Mouse (Mus musculus): ENCODE measurements around the gene Ndufaf8.

Ndufaf8 gene

DNA sequence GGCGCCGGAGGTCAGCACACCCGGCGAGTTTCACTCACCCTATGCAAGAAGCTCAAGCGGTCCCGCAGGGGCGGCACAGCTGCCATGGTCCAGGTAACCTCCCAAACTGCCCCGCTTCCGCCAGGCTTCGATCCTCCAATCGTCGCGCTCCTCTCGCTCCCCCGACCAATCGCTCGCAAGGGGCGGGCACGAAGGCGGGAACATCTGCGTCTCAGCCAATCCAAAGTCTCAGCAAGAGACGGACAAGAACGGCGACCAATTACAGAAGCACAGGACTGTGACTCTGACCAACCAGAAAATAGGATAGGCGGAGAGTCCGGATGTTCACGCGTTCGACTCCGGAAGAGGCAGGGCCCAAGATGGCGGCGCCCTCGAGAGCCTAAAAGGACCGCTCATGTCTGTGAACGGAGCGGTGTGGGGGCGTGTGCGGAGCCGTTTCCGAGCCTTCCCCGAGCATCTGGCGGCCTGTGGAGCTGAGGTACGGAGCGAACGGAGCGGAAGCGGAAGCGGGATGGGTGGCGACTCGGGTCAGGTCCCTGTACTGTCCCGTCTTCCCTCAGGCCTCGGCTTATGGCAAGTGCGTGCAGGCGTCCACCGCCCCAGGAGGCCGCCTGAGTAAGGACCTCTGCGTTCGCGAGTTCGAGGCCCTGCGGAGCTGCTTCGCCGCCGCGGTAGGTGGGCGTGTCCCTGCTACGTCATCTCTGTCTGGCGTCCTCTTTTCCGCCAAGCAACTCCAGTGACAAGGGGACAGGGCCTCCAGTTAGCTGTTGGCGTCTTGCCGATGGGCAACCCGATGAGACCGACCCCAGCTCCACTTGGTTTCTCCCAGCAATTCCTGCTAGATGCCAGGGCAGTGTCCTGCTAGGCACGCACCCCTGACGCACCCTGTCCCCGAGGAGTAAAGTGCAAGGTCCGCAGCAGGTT lies at the start of gene Ndufaf8, which contains the start of gene Tepsin:
TSS of gene Ndufaf8 (plus strand) at position 341 of the 924 bp plus-strand sequence.
TSS of gene Tepsin (minus strand) at position 144 of the 924 bp plus-strand sequence.
- DNase-seq (ENCODE audit: low read depth, low spot score): peak; percentile 99

GRCm38 (mm10) chr11:120049067-120049466 lies 49.7 kb upstream of the Ndufaf8 start:
- DNase-seq (ENCODE audit: low read depth, low spot score): no peak

DNA sequence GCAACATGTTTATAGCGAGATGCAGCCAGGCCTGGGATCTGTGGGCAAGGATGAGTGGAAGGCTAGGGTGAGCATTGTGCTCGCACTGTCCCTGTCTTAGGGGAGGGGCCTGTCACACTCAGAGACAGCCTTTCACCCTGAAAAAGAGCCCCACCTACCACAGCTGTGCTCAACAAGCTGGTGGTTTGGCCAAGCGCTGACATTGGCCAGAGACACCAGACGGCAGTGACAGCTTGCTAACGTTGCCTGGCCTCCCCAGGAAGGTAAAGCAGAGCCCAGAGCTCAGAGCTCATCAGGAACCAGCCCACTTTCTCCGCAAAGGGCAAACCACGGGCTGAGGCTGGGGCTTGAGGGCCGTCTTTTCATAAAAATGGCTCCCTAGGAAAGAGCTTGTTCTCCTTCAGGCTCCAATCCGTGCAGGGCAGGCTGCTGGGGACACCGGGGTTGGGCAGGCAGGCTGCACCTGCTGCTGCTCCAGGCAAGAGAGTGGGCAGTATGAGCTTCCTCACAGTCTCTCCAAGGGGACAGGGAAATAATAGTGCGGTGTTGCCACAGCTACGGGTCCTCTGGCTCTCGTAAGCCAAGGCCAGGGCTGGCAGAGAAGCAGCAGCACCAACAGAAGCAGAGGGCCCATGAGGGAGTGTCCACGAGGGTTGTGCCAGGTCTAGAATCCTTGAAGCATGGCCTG lies 47.5 kb upstream of the Ndufaf8 start:
- DNase-seq (ENCODE audit: low read depth, low spot score): no peak

GRCm38 (mm10) chr11:120052274-120052673 lies 46.5 kb upstream of the Ndufaf8 start:
- DNase-seq (ENCODE audit: low read depth, low spot score): no peak

GRCm38 (mm10) chr11:120053846-120054245 lies 44.9 kb upstream of the Ndufaf8 start:
- no peak for DNase-seq (ENCODE audit: low read depth, low spot score)

DNA sequence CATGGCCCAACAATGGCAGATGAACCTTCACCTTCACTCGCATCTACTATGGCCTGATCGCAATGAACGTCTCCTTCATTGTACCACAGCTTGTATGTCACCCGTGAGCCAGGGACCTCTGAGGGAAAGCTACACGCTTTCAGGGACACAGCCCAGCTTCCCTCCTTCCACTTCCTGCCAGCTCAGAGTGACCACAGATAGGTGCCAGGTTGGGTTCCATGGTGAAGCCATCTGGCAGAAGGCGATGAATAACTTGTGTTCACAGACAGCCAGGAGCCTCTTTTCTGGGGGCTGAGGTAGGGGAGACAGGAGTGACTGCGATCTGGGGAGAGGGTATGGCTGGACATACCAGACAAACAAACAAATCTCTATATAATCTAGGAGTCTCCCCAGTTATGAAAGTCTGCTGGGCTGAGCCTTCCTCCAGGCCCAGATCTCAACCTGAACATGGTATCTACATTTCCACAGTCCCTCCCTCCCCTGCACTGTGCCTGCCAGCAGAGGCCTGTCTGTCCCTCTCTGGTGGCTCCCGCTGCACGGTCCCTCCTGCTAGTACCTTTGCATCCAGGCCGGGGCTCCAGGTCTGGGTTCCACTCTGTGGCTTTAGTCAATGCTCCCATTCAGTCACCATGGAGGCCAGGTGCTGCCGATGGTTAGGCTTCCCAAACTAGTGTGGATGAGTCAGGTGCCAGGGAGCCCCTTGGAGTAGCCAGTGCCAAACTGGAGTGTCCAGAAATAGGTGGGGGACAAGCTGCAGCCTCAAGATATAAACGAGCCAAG lies 42.6 kb upstream of the Ndufaf8 start:
- no peak for DNase-seq (ENCODE audit: low read depth, low spot score)

DNA sequence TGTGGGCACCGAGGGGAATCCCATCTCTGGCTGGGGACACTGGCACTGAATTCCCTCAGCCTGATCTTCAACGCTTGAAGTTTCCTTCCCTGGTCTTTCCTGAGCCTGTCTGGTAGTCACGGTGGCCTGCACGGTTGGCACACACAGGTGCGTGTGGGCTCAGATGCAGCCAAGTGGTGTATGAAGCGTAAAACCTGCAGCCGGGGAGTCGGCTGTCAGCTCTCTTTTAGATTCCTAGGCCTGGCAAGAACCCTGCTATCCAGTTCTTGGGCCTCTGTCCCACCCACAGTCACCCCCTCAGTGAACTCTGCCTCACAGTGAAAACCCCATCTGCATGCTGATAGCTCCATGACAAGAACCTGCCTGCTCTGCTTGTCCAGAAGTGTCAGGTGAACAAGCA lies 38.1 kb upstream of the Ndufaf8 start:
- no peak for DNase-seq (ENCODE audit: low read depth, low spot score)

DNA sequence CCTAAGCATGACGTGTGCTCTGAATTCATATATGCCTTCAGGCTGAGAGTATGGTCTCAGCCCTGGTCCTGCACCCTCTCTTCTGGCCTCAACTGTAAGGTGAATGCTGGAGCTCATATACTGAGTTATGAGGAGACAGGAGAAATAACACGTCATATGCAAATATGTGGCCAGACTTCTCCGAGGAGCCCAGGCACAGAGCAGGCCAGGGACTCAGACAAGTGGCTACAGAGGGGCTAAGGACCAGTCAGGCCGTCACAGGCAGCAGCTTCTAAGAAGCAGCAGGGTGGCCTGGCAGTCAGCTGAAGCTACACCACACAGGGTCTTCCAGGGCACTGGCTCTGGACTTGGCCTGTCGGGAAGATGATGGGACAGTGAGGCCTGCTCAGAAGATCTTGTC lies 35.4 kb upstream of the Ndufaf8 start:
- no peak for DNase-seq (ENCODE audit: low read depth, low spot score)

DNA sequence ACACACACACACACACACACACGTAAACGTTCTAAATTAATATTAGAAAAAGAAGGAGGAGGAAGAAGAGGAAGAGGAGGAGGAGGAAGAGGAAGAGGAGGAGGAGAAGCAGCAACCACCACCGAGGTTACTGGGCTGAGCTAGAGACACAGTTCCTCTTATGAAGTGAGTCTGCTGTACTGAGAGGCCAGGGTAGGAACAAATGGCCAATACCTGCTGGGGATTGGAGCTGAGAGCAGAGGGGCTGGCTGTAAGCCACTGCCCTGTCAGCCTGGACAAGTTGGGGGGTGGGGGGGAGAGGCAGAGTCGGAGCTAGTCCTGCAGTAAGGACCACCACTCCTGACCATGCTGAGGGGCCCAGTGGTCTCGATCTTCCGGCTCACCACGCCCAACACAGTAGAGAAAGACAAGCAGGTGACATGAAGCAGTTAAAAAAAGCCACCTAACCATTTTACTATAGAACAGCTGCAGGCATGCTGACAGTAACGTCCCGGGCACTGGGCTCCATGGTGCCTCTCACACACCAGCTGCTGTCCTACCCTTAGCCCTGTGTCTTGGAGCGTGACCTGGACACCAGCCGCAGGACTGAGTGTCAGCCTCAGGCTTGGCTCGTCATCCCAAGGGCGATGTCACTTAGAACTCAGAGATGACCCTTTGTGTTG lies 34.6 kb upstream of the Ndufaf8 start:
- DNase-seq (ENCODE audit: low read depth, low spot score): no peak

- no peak for DNase-seq (ENCODE audit: low read depth, low spot score)
Observed at GRCm38 (mm10) chr11:120064668-120065040, 34.1 kb upstream of the Ndufaf8 start.

DNA sequence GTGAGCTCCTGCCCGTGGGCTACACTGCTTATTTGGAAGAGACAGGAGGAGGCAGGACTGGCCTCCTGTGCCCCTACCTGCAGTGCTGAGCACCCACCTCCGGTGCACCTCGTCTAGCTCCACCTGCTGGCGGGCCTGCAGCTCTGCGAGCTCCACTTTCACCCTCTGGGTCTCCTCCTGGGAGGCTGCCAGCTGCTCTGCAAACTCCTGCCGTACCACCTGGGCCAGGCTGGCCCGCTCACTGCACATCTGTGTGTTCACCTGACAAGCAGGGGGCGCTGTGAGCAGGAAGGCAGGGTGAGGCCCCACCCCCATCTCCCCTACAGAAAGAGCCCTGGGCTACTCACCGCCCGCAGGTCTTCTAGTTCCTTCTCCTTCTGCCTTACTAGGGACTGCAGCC lies 33.4 kb upstream of the Ndufaf8 start:
- DNase-seq (ENCODE audit: low read depth, low spot score): no peak

GRCm38 (mm10) chr11:120067834-120068233 lies 30.9 kb upstream of the Ndufaf8 start:
- no peak for DNase-seq (ENCODE audit: low read depth, low spot score)

DNA sequence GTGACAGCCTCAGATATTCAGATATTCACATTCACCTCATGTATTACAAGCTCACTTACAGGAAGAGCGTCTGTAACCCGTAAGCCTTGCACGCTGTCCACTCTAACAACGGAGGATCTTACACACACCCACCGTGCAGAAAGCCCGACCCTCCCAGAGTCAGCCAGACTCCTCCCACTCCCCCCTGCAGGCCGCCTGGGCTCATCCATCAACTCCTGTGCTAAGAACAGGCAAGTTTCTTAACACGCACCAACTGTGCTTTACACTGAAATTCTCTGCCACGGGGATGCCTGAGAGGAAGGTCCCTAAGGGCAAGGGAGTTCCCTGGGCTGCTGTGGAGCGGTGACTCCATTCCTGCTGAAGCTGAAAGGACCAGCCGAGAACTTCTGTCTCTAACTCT lies 29.5 kb upstream of the Ndufaf8 start:
- DNase-seq (ENCODE audit: low read depth, low spot score): peak; percentile 58

- no peak for DNase-seq (ENCODE audit: low read depth, low spot score)
Observed at GRCm38 (mm10) chr11:120070286-120070930, 28.3 kb upstream of the Ndufaf8 start.

GRCm38 (mm10) chr11:120071065-120071464 lies 27.7 kb upstream of the Ndufaf8 start:
- no peak for DNase-seq (ENCODE audit: low read depth, low spot score)

GRCm38 (mm10) chr11:120071731-120072320 lies 26.9 kb upstream of the Ndufaf8 start:
- no peak for DNase-seq (ENCODE audit: low read depth, low spot score)

DNA sequence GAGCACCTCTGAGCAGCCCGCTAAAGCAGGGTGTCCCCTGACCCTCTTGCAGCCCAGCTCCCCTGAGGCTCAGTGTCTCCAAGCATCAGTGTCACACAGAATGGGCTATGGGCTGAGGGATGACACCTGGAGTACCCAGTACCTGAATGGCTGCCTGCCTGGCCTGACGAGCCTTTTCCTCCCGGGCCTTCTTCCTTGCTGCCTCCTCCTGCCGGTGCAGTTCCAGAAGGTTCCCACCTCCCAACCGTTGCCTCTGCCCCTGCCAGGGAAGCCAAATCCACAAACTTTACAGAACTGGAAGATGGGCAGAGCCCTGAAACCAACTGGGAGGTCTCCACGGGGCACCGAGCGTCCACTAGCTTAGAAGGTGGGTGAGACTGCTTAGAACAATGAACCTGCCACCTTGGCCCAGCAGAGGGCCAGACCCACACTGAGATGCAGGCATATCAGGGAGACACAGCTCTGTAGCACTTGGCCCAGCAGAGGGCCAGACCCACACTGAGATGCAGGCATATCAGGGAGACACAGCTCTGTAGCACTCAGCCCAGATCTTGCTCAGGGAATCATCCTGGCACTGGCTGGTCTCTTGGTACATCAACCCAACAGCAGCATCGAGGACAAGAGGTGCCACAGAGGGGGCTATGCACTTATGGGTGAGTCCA lies 25.6 kb upstream of the Ndufaf8 start:
- no peak for DNase-seq (ENCODE audit: low read depth, low spot score)

DNA sequence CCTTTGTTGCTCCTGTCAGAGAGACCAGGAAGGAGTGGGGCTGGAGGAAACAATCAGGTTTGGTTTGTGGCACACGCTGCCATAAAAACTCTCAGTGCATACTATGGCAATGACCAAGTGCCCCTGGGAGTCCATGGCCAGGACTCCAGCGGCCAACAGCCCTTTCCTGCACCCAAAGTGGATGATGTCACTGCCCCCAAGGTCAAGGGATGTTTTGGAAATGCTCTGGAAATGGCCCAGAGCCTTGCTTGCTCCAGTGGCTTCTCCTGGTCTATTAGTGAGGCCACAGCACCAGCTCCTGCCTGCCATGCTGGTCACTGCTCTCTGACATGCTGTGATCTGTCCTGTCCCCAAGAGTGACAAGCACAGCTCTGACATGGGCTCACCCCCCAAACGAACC lies 22.5 kb upstream of the Ndufaf8 start:
- DNase-seq (ENCODE audit: low read depth, low spot score): no peak

DNA sequence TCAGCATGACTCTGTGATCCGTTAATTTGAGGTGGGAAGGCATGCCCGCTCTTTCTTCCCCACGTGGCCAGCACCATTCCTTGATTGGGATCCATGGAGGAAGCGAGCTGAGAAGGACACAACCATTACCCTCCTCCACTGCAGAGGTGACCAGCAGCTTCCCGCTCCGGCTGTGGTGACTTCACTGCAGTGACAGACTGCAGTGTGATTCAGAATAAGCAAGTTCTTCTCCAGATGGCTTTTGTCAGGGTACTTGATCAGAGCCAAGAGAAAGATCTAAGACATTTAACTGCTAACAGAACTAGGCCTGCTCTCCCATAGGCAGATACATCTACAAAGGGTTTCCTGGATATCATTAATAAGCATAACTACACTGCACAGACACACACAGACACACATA lies 18.4 kb upstream of the Ndufaf8 start:
- no peak for DNase-seq (ENCODE audit: low read depth, low spot score)
